Mouse (Mus musculus): ENCODE measurements around the gene Fos.

DNA sequence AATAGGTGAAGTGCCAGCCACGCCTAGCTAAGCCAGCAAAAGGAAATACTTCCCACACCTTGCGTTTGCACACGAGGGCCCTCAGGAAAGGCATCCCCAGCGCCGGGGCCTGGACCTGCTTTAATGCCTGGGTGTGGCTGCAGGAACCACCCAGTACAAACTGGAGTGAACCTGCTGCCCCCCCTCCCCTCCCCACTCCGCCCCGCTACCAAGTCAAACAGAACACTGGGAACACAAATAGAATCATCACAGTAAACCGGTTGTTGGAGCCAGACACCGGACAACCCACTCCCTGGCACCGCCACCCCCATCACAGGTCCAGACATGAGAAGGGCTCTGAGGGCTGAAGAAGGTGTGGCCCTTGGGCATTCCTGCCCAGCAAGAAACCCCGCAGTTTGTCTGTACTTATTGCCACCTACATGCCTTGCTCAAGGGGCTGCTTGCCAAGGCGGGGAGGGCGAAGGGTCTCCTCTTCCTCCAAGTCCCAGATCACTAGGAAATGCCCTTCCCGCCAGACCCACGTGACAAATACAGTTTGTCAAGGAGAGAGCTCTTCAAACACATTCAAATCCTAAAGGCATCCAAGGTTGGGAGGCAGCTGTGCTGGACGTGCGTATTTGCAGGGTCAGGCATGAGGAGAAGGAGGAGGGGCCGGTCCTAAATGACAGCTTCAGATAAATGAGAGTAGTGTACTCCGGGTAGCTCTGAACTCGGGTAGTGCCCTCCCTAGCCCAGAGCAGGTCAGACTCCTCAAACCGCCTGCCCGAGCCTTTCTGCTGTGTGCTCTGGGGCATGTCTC, 21.8 kb upstream of the Fos start:
- TF ChIP-seq CTCF (IDR thresholded peaks at IDR 0.05; ENCODE audit: borderline replicate concordance, control insufficient read depth, extremely low read depth, insufficient read depth, low read length, poor library complexity), result no peak
- TF ChIP-seq POLR2A (IDR thresholded peaks at IDR 0.05; ENCODE audit: control insufficient read depth, extremely low read depth, insufficient read depth, low read length, poor library complexity), result no peak
